Mouse (Mus musculus): ENCODE results near the gene Csrp3. TPM values are rescaled to one million over a fixed set of nuclear protein-coding genes. Genes with fewer than 3 reads are reported as not detected.
A peak's percentile ranks its signal among the peaks of the same experiment; 100 is the strongest.

Csrp3 gene
- polyA plus RNA-seq, 1 experiment = not detected

DNA sequence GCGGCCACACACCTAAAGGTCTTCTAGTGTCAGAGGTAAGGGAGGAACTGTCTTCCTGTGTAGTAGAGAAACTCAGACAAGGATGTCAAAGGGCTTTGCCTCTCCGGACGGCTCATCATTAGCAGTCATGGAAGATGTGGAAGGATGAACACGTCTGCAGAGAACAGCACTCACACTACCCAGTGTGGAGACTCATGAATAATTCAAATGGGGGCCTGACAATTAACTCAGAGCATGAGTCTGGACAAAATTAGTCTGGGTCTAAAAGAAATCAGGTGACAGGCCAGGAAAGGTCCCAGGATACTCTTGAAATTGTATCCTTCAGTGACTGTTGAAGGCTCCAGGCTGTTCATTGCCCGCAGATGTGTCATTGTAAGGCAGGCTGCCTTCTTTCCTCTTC lies 43.2 kb upstream of the Csrp3 start:
- Histone ChIP-seq H3K36me3 (ENCODE audit: control insufficient read depth, insufficient read depth, low read length, poor library complexity, severe bottlenecking) (no peaks in the 10 kb centered on the region), H3K9ac (ENCODE audit: low read depth, poor library complexity, severe bottlenecking) (no peak overlapping the region), H3K4me1 (ENCODE audit: control insufficient read depth, insufficient read depth, low read length) (peaks cover 3% of the 10 kb centered on the region), H3K4me3 (ENCODE audit: low read depth, low read length) (no peak overlapping the region), H3K27me3 (ENCODE audit: control insufficient read depth, insufficient read depth, low read length, poor library complexity, severe bottlenecking) (no peaks in the 10 kb centered on the region), H3K27ac (ENCODE audit: insufficient read depth, low read length) (no peak overlapping the region), H3K9me3 (replicated peaks; ENCODE audit: control insufficient read depth, insufficient read depth, low read length, poor library complexity, severe bottlenecking) (no peaks in the 10 kb centered on the region)
- no peak for TF ChIP-seq CTCF (IDR thresholded peaks at IDR 0.05; ENCODE audit: low read depth, low read length)
- no peak for TF ChIP-seq POLR2A (IDR thresholded peaks at IDR 0.05; ENCODE audit: insufficient read depth, low read length)

GRCm38 (mm10) chr7:48888751-48889150 lies 40.9 kb upstream of the Csrp3 start:
- no peaks in the 10 kb centered on the region for H3K27me3 ChIP-seq (ENCODE audit: control insufficient read depth, insufficient read depth, low read length, poor library complexity, severe bottlenecking)
- no peak overlapping the region for H3K9ac ChIP-seq (ENCODE audit: low read depth, poor library complexity, severe bottlenecking)
- no peak overlapping the region for H3K27ac ChIP-seq (ENCODE audit: insufficient read depth, low read length)
- H3K9me3 ChIP-seq (replicated peaks; ENCODE audit: control insufficient read depth, insufficient read depth, low read length, poor library complexity, severe bottlenecking) = no peaks in the 10 kb centered on the region
- H3K4me3 ChIP-seq (ENCODE audit: low read depth, low read length) = no peak overlapping the region
- TF ChIP-seq EP300 (IDR thresholded peaks at IDR 0.05; ENCODE audit: insufficient read depth, low read depth, low read length) (no peak), CTCF (IDR thresholded peaks at IDR 0.05; ENCODE audit: low read depth, low read length) (no peak), POLR2A (IDR thresholded peaks at IDR 0.05; ENCODE audit: insufficient read depth, low read length) (no peak)
- peaks cover 3% of the 10 kb centered on the region for H3K4me1 ChIP-seq (ENCODE audit: control insufficient read depth, insufficient read depth, low read length)
- H3K36me3 ChIP-seq (ENCODE audit: control insufficient read depth, insufficient read depth, low read length, poor library complexity, severe bottlenecking) = no peaks in the 10 kb centered on the region

DNA sequence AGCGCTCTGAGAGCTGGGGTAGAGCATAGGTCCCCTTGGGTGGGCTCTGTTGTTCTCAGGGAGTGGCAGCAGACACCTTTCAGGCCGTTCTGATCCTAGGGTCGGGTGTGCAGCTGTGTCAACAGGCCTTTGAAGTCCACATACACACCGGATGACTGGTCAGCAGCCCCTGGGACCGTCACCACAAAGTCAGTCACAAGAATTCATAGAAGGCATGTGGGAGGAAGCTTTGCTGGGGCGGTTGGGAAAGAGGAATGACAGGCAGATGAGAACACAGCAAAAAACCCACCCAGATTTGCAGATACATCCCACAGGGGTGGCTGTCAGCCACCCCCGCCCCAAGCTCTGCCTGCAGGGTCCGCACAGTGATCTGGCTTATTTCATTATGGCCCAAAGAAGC lies 40.1 kb upstream of the Csrp3 start:
- H3K36me3 ChIP-seq (ENCODE audit: control insufficient read depth, insufficient read depth, low read length, poor library complexity, severe bottlenecking) = no peaks in the 10 kb centered on the region
- H3K27ac ChIP-seq (ENCODE audit: insufficient read depth, low read length) = no peak overlapping the region
- H3K4me1 ChIP-seq (ENCODE audit: control insufficient read depth, insufficient read depth, low read length) = peaks cover 3% of the 10 kb centered on the region
- H3K27me3 ChIP-seq (ENCODE audit: control insufficient read depth, insufficient read depth, low read length, poor library complexity, severe bottlenecking) = no peaks in the 10 kb centered on the region
- H3K4me3 ChIP-seq (ENCODE audit: low read depth, low read length) = no peak overlapping the region
- TF ChIP-seq POLR2A (IDR thresholded peaks at IDR 0.05; ENCODE audit: insufficient read depth, low read length) (no peak), EP300 (IDR thresholded peaks at IDR 0.05; ENCODE audit: insufficient read depth, low read depth, low read length) (no peak), CTCF (IDR thresholded peaks at IDR 0.05; ENCODE audit: low read depth, low read length) (no peak)
- no peak overlapping the region for H3K9ac ChIP-seq (ENCODE audit: low read depth, poor library complexity, severe bottlenecking)
- no peaks in the 10 kb centered on the region for H3K9me3 ChIP-seq (replicated peaks; ENCODE audit: control insufficient read depth, insufficient read depth, low read length, poor library complexity, severe bottlenecking)

DNA sequence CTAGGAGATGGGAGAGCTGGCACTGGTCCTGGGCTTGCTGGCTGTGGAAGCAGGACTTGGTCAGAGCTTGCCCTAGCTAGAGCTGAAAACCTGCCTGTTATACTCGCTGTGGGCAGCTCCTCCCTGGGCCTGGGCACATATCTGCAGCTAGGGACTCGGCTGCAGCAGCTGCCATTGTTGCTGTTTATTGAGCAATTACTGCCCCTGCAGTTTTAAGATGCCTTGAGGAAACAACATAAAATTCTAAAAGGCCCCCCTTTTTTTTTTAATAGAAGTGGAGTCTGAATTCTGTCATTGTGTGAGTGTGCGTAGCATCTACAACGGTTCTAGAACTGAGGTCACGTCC lies 36.4 kb upstream of the Csrp3 start:
- H3K9me3 ChIP-seq (replicated peaks; ENCODE audit: control insufficient read depth, insufficient read depth, low read length, poor library complexity, severe bottlenecking) = no peaks in the 10 kb centered on the region
- H3K27me3 ChIP-seq (ENCODE audit: control insufficient read depth, insufficient read depth, low read length, poor library complexity, severe bottlenecking) = no peaks in the 10 kb centered on the region
- no peaks in the 10 kb centered on the region for H3K36me3 ChIP-seq (ENCODE audit: control insufficient read depth, insufficient read depth, low read length, poor library complexity, severe bottlenecking)
- TF ChIP-seq CTCF (IDR thresholded peaks at IDR 0.05; ENCODE audit: low read depth, low read length) (no peak), POLR2A (IDR thresholded peaks at IDR 0.05; ENCODE audit: insufficient read depth, low read length) (no peak), EP300 (IDR thresholded peaks at IDR 0.05; ENCODE audit: insufficient read depth, low read depth, low read length) (no peak)
- peaks cover 3% of the 10 kb centered on the region for H3K4me1 ChIP-seq (ENCODE audit: control insufficient read depth, insufficient read depth, low read length)
- no peak overlapping the region for H3K9ac ChIP-seq (ENCODE audit: low read depth, poor library complexity, severe bottlenecking)
- H3K4me3 ChIP-seq (ENCODE audit: low read depth, low read length) = no peak overlapping the region
- H3K27ac ChIP-seq (ENCODE audit: insufficient read depth, low read length) = no peak overlapping the region

DNA sequence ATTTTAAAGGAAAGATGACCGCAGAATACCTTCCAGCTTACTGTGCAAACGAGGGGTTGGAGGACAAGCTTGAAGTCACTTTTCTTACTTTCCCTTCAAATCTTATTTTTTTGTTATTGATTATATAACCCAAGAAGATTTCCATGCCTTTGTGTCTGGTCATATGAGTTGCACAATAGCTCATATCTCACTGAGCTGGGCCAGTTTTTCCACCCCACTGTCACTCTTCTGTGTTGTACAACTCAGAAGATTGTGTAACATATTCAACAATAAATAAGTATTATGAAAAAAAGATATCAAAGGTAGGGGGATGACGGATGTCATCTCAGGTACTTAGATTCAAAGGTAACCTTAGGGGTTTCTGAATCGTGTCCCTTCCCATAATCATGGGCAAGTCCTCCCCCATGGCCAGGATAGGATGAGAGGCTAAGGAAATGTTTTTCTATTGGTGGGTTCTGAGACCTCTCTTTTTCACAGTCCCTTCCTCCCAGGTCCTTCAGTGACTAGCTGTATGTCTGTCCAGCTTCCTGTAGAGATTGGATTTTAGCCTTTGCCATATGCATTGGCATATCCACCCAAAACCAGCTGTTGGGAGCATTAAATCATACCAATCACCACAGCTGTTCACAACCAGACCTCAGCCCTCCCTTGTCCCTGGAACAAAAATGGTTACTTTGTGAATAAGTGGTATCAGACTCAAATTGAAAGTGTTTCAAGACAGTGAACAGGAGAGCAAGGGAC lies 35.9 kb upstream of the Csrp3 start:
- no peaks in the 10 kb centered on the region for H3K36me3 ChIP-seq (ENCODE audit: control insufficient read depth, insufficient read depth, low read length, poor library complexity, severe bottlenecking)
- no peak overlapping the region for H3K9ac ChIP-seq (ENCODE audit: low read depth, poor library complexity, severe bottlenecking)
- H3K4me1 ChIP-seq (ENCODE audit: control insufficient read depth, insufficient read depth, low read length) = peaks cover under 1% of the 10 kb centered on the region
- H3K27ac ChIP-seq (ENCODE audit: insufficient read depth, low read length) = no peak overlapping the region
- TF ChIP-seq POLR2A (IDR thresholded peaks at IDR 0.05; ENCODE audit: insufficient read depth, low read length) (no peak), CTCF (IDR thresholded peaks at IDR 0.05; ENCODE audit: low read depth, low read length) (no peak), EP300 (IDR thresholded peaks at IDR 0.05; ENCODE audit: insufficient read depth, low read depth, low read length) (no peak)
- no peak overlapping the region for H3K4me3 ChIP-seq (ENCODE audit: low read depth, low read length)
- no peaks in the 10 kb centered on the region for H3K9me3 ChIP-seq (replicated peaks; ENCODE audit: control insufficient read depth, insufficient read depth, low read length, poor library complexity, severe bottlenecking)
- H3K27me3 ChIP-seq (ENCODE audit: control insufficient read depth, insufficient read depth, low read length, poor library complexity, severe bottlenecking) = no peaks in the 10 kb centered on the region

GRCm38 (mm10) chr7:48881971-48882609 lies 34.3 kb upstream of the Csrp3 start:
- no peak overlapping the region for H3K27ac ChIP-seq (ENCODE audit: insufficient read depth, low read length)
- H3K9ac ChIP-seq (ENCODE audit: low read depth, poor library complexity, severe bottlenecking) = peak overlapping the region; percentile 94
- H3K36me3 ChIP-seq (ENCODE audit: control insufficient read depth, insufficient read depth, low read length, poor library complexity, severe bottlenecking) = peaks cover 6% of the 10 kb centered on the region
- H3K27me3 ChIP-seq (ENCODE audit: control insufficient read depth, insufficient read depth, low read length, poor library complexity, severe bottlenecking) = no peaks in the 10 kb centered on the region
- TF ChIP-seq CTCF (IDR thresholded peaks at IDR 0.05; ENCODE audit: low read depth, low read length) (no peak), POLR2A (IDR thresholded peaks at IDR 0.05; ENCODE audit: insufficient read depth, low read length) (no peak), EP300 (IDR thresholded peaks at IDR 0.05; ENCODE audit: insufficient read depth, low read depth, low read length) (no peak)
- H3K4me1 ChIP-seq (ENCODE audit: control insufficient read depth, insufficient read depth, low read length) = no peaks in the 10 kb centered on the region
- no peaks in the 10 kb centered on the region for H3K9me3 ChIP-seq (replicated peaks; ENCODE audit: control insufficient read depth, insufficient read depth, low read length, poor library complexity, severe bottlenecking)
- peak overlapping the region; percentile 79 for H3K4me3 ChIP-seq (ENCODE audit: low read depth, low read length)

All from ES-Bruce4 (cell line).